Mouse (Mus musculus) ZHBTc4 (cell line): ENCODE measurements at regions not wholly inside any gene's neighbourhood (a gene's known extent, or its start where the extent isn't known, plus 50 kb on each side); places are given as distances from the start of the nearest gene placed in this dataset.
"Not testable (repeated sequence)": the region's sequence is repeated elsewhere in the genome, so short reads cannot be mapped to it uniquely, and the experiment has no call there.

Source experiments
- DNase-seq: peaks from one replicate; pipeline ENCODE4 v3.0.0-alpha.2; 2011; ENCODE audit warnings: low read depth, low spot score

GRCm38 (mm10) chrX:115030381-115031136 is 123.2 kb downstream of the Ube2dnl2 start:
- DNase-seq = peak; percentile 42

- no peak for DNase-seq
Observed at GRCm38 (mm10) chrX:115031506-115031905, 124.1 kb downstream of the Ube2dnl2 start.

- DNase-seq = no peak
Observed at GRCm38 (mm10) chrX:115038997-115039396, 131.6 kb downstream of the Ube2dnl2 start.

- peak; percentile 1 for DNase-seq
Observed at GRCm38 (mm10) chrX:115062556-115063146, 155.3 kb downstream of the Ube2dnl2 start.

GRCm38 (mm10) chrX:115069339-115069738 is 162.0 kb downstream of the Ube2dnl2 start:
- DNase-seq = peak; percentile 34

- not testable (repeated sequence) for DNase-seq
Observed at GRCm38 (mm10) chrX:115092021-115092420, 184.6 kb downstream of the Ube2dnl2 start.

- no peak for DNase-seq
Observed at GRCm38 (mm10) chrX:115093063-115093579, 185.7 kb downstream of the Ube2dnl2 start.
